Mouse (Mus musculus) thymus, adult 2 months (tissue): ENCODE measurements at regions not wholly inside any gene's neighbourhood (a gene's known extent, or its start where the extent isn't known, plus 50 kb on each side); places are given as distances from the start of the nearest gene placed in this dataset.

Source experiments
- DNase-seq: peaks from one replicate; pipeline ENCODE4 v3.0.0; 2021
- H3K27ac ChIP-seq: fragments of 200-500 bp; 2 replicates; pipeline ENCODE4 v1.5.1; 2012; ENCODE audit warnings: low read length, control low read depth; ENCODE audit not compliant: control insufficient read depth, insufficient read depth
- H3K27me3 ChIP-seq: fragments of 200-500 bp; 2 replicates; pipeline ENCODE4 v1.6.1; 2012; ENCODE audit warnings: mild to moderate bottlenecking, low read length, moderate library complexity, mixed read lengths; ENCODE audit not compliant: control insufficient read depth, insufficient read depth
- H3K36me3 ChIP-seq: fragments of 200-500 bp; 2 replicates; pipeline ENCODE4 v1.6.1; 2012; ENCODE audit warnings: mild to moderate bottlenecking, low read length, moderate library complexity; ENCODE audit not compliant: control insufficient read depth, insufficient read depth
- H3K4me1 ChIP-seq: fragments of 200-500 bp; replicated peaks from 2 replicates; pipeline ENCODE4 v1.6.1; 2012; ENCODE audit warnings: low read length; ENCODE audit not compliant: control insufficient read depth, insufficient read depth
- H3K4me3 ChIP-seq: fragments of 200-500 bp; 2 replicates; pipeline ENCODE4 v1.5.1; 2012; ENCODE audit warnings: mild to moderate bottlenecking, low read length, control low read depth, moderate library complexity; ENCODE audit not compliant: control insufficient read depth, insufficient read depth
- CTCF ChIP-seq: fragments of 200-500 bp; IDR thresholded peaks from 2 replicates; pipeline ENCODE4 v1.5.1; 2012; ENCODE audit warnings: mild to moderate bottlenecking, control low read depth, low read length, moderate library complexity, borderline replicate concordance; ENCODE audit not compliant: control insufficient read depth, poor library complexity, insufficient read depth; ENCODE audit errors: extremely low read depth
- POLR2A ChIP-seq: fragments of 200-500 bp; IDR thresholded peaks from 2 replicates; pipeline ENCODE4 v1.6.1; 2012; ENCODE audit warnings: mild to moderate bottlenecking, low read length, control low read depth, moderate library complexity; ENCODE audit not compliant: control insufficient read depth, poor library complexity, insufficient read depth; ENCODE audit errors: extremely low read depth
- WGBS: fragments of 180-500 bp; shearing (Covaris S2); methylation state at CpG from one replicate; pipeline ENCODE4 v1.1.7; 2018; 5-methylcytosine and 5-hydroxymethylcytosine counted together

DNA sequence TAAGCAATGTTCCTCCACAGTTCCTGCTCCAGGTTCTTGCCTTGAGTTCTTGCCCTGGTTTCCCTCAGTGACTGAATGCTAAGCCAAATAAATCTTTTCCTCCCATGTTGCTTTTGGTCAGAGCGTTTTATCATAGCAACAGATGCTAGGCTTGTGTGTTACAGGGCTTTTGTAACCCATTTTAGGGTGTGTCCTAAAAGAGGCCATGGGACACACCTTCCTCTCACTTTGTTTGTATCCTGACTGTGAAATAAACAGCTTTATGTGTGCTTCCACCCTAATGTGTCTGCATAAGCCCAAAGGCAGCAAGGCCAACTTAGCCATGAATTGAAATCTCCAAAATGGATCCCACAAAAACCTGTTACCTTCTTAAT, 53.9 kb upstream of the Parp11 start:
- H3K4me3 ChIP-seq = no peak overlapping the region
- no peak overlapping the region for H3K27ac ChIP-seq
- TF ChIP-seq CTCF (no peak), POLR2A (no peak)
- WGBS = 93% methylated on average over 1 of the region's 1 CpGs
- H3K36me3 ChIP-seq = no peaks in the 10 kb centered on the region
- no peaks in the 10 kb centered on the region for H3K4me1 ChIP-seq
- no peak for DNase-seq
- H3K27me3 ChIP-seq = no peaks in the 10 kb centered on the region

DNA sequence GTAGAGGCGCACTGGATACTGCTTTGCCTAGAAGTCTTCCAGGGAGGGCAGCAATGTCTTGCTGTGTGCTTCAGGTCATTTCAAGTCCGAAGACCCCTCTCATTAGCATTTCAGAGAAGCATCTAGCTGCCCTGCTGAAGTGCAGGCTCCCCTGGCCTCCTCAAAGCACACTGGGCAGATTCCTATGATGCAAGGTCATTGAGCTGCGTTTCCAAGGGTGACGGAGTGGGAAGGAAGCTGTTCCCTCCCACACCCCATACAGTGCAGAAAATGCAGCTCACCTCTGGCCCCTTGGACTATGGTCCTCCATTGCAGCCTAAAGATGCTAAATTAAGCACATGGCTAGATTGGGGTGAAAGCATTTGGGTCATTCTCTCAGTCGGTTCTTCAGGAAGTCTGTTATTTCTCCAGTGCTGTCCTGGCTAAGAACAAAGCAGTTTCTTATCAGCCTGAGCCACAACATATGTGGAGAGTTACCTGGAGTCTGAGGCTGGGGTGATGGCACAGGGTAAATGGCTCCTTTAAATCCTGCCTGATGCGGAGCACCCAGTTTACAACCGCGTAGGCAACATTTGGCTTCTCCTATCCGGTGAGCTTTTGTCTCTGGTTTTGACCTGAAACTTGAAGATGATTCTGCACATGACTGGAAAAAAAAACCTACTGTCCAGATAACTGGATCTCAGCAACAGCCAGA, 52.6 kb upstream of the Parp11 start:
- TF ChIP-seq POLR2A (no peak), CTCF (no peak)
- Histone ChIP-seq H3K27me3 (no peaks in the 10 kb centered on the region), H3K4me1 (no peaks in the 10 kb centered on the region; the same call in 1 of the 2 replicates), H3K4me3 (no peak overlapping the region), H3K36me3 (no peaks in the 10 kb centered on the region), H3K27ac (no peak overlapping the region)
- 78% methylated on average over 9 of the region's 9 CpGs for WGBS
- DNase-seq = no peak
